Mouse (Mus musculus): ENCODE measurements around the gene Rps17. TPM values are rescaled to one million over a fixed set of nuclear protein-coding genes. Genes with fewer than 3 reads are reported as not detected.

Rps17 gene
- total RNA-seq, 2 experiments from 2014 or later = 725 to 864 TPM

DNA sequence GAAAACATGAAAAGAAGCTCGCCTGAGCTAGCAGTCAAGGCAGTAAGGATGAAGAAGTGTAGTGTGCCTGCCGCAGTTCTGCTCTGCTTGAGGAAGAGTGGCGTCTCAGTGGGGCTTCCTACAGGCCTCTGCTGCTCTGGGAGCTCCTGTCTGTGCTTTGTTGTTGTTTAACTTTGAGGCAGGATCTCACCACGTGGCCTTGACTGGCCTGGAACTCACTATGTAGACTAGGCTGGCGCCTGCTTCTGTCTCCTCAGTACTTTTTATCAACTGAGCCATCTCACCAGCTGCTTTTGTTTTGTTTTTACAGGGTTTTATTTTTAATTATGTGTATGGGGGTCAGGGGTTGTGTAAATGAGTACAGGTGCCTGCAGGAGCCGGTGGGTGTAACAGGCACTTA lies 46.8 kb downstream of the Rps17 start:
- H3K27ac ChIP-seq = no peak overlapping the region
- no peak for TF ChIP-seq CTCF (IDR thresholded peaks at IDR 0.05)
- DNase-seq = no peak
- no peak overlapping the region for H3K4me3 ChIP-seq
- intact Hi-C loops (cut with DNase I) = no loop called here

DNA sequence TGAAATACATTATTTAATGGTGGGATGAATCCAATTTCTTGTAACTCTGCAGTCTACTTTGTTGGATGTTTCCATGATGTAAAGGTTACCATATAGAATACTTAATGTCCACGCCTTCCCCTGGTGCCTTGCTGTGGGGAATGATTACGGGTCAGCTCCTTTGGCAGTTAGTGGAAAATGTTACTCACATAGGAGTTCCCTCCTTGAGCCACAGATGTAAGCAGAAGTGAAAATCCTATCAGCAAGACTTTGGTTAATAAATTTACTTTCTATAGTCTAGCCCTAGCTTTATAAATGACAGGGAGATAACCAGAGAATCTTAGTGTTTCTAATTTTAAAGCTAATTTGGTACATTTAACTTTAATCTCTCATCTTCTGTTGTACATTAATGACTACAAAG lies 49.9 kb downstream of the Rps17 start:
- no peak for DNase-seq
- Histone ChIP-seq H3K4me3 (no peak overlapping the region), H3K27ac (no peak overlapping the region)
- no peak for TF ChIP-seq CTCF (IDR thresholded peaks at IDR 0.05)
- intact Hi-C loops (cut with DNase I) = no loop called here

Other genes with a start within 250 kb of the Rps17 start
- gene Slc28a1, start 230.5 kb downstream of the Rps17 start, total RNA-seq (2021) = under 1 TPM; 0.26 to 0.47 TPM
- gene Pde8a, start 131.7 kb downstream of the Rps17 start, total RNA-seq (2021) = 10 to 100 TPM in 1 of 2 experiments, 1 to 10 TPM in 1; 7.2 to 16.5 TPM
- 10 to 100 TPM; 27.1 to 43.3 TPM for gene Cpeb1, start 110.2 kb upstream of the Rps17 start, total RNA-seq (2021)
- under 1 TPM; 0.20 TPM for gene Ap3b2, start 148.7 kb upstream of the Rps17 start, total RNA-seq (2021)
- 10 to 100 TPM in 1 of 2 experiments, 1 to 10 TPM in 1; 1.4 to 10.7 TPM for gene BC048679, start 153.0 kb upstream of the Rps17 start, total RNA-seq (2021)
- gene Fsd2, start 221.7 kb upstream of the Rps17 start, total RNA-seq (2021) = 100 to 1,000 TPM; 311 to 349 TPM
- gene Whamm, start 226.0 kb upstream of the Rps17 start, total RNA-seq (2021) = 10 to 100 TPM in 1 of 2 experiments, 1 to 10 TPM in 1; 6.9 to 11.2 TPM

All from gastrocnemius, adult 2 months (tissue).